Mouse (Mus musculus) adrenal gland, postnatal 4 days (tissue): ENCODE data around the gene Notum. TPM values are rescaled to one million over a fixed set of nuclear protein-coding genes. Genes with fewer than 3 reads are reported as not detected.

Experiments
- DNase-seq, 2 experiments: peaks; one replicate each; pipeline ENCODE4 v3.0.0; 2021 to 2022; ENCODE audit warnings: low spot score in 2 of 2, mixed read lengths in 2 of 2
- long read RNA-seq, 2 experiments: library from polyadenylated mRNA; stranded (forward); transcript quantifications; one replicate each; pipeline ENCODE4 v2.0.0; 2021
- total RNA-seq, 2 experiments: library from RNA; stranded (reverse); gene quantifications; 2 replicates each; pipeline ENCODE4 v1.2.3; 2021

Notum gene
- total RNA-seq = 10 to 100 TPM in 1 of 2 experiments, 1 to 10 TPM in 1; 8.6 to 14.8 TPM
- long read RNA-seq, experiment 1, transcript Notum-202 (11 exons, 2,212 nt) = major isoform, 8 of 21 reads
- long read RNA-seq, experiment 1, partial matches to known transcripts = 2 of 21 reads
- long read RNA-seq, experiment 1, other reads (novel, unspliced or antisense) = 10 of 21 reads
- long read RNA-seq, experiment 2, transcript Notum-202 (11 exons, 2,212 nt) = major isoform, 10 of 34 reads
- long read RNA-seq, experiment 2, partial matches to known transcripts = 2 of 34 reads
- long read RNA-seq, experiment 2, other reads (novel, unspliced or antisense) = 20 of 34 reads

DNA sequence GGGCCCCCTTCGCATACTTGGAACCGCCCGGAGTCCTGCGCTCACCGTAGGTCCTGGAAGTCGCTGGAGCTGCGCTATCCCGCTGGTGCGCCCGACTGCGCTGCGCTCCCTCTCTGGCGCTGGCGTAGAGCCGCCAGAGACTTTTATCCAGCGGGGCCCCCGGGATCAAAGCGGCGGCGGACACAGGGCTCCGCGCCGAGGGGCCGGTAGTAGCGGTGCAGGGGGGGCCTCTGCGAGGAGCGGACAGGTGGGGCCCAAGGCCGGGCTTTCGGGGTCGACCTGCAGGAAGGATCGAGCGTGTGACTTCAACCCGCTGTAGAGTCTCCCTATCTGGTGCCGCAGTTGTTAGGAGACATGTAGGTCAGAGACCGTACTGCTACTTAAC is at the start of gene Notum:
Gene Notum, minus strand, starts transcription at position 100 of the 385 bp plus-strand sequence.
- DNase-seq = no peak

DNA sequence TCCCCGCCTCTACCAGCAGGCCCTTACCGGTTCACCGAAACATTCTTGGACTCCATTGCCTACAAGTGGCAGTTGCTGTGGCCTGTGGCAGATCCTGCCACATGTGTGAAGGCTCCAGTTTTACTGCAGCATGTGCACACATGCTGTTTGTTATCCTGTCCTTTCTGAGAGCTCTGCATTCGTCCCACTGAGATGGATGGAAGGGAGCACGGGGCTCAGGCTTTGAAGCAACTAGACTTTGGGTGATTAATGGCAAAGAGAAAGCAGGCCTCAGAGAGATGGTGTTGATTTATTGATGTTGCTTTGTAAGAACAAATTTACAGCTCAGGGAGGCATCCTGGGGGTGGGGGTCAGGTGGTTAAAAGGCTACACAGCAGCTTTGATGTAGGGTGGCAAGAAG is 49.7 kb upstream of the Notum start:
- no peak for DNase-seq

DNA sequence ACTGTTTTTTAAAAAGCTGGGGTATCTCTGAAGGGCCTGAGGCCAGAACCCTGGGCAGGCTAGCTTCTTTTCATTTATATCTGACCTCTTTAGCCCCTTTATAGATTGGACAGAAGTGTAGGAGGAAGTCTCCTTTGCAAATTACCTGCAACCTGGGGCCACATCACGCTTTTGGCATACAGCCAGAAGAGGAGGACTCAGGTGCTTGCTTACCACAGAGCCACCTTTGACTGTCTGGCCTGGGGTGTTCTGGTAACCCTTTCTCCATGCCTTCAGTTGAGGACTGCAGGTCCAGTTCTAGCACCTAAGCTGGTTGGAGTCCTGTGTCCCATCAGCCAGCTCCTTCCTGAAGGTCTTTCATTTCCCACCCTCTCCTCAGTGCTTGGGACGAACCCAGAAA is 48.6 kb upstream of the Notum start:
- DNase-seq = no peak

DNA sequence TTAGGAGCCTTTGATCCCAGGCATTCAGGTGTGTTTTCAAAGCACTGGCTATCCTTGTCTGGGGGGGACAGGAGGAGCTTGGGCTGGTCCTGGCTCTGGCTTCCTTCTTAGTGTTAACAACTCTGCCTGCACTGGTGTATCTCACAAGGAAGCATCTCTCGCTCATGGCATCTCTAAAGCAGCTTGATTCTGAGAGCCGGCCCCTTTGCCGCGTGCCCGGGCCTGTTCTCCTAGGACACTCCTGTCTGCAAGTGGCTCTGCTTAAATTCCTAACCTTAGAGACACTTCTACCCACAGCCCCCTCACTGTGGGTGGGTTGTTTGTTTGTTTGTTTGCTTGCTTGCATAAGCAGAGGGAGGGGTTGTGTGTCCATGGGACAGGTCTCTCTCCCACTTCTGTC is 47.0 kb upstream of the Notum start:
- DNase-seq = no peak

DNA sequence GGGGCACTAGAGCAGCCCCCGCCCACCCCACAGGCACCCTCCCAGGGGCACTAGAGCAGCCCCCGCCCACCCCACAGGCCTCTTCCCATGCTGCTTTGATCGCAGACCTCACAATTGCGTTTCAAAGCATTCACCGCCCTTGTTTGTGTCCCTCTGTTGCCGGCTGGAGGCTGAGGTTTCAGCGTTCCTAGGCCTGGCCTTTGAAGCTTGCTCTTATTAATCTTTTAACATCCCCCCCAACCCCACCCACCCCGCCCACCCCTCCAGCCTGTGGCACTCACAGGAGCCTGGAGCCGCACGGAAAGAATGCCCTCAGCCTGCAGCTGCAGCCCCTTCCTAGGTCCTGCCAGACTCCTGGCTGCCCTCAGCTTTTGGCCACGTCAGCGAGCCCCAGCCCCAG is 46.2 kb upstream of the Notum start:
- DNase-seq = no peak

DNA sequence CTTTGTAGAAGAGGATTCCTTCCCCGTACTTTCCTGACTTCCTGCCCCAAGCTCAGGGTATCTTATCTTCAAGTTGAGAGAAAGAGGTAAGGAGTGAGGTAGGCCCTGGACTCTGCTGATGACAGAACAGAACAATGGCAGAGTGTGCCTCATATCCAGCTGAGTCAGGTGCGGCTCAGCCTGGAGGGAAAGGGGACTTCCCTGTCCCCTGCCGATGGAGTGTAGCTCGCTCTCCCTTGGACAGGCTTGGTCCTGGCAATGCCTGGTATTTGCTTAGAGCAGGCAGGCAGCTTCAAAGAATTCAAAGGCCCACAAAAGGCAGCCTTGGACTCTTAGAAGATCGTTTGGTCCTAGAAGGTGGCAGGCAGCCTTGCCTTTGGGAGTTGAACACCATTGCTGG is 45.1 kb upstream of the Notum start:
- DNase-seq = no peak

DNA sequence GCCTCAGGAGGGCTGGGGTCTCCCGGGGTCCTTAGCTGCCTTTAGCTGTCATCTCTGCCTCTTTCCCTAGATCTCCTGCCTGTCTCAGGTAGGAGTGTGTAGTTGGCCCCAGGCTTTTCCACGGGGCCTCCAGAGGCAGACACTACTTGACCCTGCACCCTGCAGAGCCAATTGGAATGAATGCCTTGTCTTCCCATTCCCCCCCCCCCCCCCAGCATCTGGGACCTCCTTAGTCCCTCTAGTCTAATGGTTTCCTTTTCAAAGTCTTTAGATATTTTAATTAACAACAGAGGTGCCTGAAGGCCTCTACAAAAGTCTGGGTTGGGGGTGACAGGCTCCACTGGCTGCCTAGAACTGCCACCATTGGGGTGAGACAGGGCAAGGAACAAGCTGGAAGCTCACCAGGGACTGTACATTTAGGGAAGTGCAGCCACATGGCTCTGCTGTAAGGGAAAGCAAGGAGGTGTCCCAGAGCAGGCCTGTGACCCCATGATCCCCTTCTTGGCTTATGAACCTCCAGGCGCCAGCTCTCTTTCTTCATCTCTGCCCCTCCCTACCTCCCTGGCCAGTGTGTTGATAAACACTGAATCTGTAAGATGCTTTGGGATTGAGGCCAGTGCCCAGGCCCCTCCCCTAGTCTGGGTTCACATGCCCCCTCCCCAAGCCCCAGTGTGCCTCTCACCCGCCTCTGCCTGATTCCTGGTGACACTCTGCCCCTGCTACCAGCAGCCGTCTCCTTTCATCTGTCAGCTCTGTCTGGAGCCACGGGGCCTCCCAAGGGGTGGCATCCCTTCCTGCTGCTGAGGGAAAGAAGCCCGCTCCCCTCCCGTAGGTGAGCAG is 43.7 kb upstream of the Notum start:
- no peak for DNase-seq

DNA sequence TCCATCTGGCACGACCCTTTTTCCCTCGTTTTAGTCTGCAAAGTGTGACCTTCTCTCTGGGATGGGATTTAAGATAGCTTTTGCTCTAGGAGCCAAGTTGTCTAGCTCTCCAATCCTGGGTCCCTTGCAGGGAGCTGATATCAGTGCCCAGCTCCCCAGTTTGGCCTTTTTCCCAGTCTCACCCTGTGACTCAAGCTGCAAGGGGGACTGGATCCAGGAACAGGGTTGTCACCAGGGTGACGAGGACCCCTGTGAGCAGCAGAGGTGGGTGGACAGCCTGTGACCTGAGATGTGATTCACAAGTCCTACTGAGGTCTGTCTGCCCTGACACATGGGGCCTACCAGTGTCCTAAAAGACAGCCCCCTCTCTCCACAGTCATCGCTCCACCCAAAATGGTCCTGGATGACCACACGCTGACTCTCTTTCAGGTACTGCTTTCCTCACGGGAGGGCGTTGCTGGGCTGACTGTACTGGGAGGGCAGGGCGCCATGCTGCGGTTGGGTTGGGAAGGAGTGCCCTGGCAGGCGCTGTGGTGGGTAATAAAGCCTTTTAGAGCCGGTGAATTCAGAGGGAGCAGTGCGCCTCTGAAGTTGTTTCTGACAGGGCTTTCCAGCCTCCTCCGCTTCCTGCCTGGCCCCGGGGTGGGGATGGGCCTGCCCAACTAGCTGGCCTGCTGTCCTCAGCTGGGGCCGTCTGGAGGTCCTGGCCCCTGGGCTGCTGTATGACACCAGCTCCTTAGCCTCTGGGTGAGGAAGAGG is 42.9 kb upstream of the Notum start:
- DNase-seq = no peak

DNA sequence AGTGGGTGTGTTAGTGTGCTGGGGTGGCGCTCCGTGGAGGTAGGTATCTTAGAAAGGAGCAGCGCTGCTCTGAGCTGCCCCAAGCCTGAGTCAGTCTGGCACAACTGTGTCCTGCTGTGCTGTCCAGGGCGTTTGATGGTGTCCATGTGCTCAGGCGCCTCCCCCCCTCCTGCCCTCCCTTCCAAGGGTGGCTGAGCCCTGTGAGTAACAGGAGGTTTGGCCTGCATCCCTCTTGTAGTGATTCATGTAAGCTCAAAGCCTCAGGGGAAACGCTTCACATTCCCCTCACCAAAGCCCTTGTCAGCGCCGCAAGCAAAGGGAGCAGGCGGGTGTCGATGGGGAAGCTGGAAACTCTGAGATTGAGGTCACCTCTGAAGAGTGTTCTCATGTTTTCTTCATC is 36.8 kb upstream of the Notum start:
- DNase-seq = no peak

DNA sequence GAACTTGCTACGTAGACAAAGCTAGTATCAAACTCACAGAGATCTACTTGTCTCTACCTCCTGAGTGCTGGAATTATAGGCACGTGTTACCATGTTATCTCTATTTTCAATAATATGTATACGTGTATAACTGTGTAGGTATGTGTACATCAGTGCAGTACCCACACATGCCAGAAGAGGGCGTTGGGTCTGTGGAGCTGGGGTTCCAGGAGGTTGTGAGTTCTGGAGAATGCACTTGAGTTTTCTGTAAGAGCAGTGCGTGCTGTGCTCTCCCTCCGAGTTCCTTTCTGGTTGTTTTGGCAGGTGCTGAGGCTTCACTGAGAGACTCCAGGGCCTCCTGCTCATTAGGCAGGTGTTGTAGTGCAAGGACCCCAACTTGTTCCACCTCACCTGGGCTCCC is 35.6 kb upstream of the Notum start:
- DNase-seq = no peak

DNA sequence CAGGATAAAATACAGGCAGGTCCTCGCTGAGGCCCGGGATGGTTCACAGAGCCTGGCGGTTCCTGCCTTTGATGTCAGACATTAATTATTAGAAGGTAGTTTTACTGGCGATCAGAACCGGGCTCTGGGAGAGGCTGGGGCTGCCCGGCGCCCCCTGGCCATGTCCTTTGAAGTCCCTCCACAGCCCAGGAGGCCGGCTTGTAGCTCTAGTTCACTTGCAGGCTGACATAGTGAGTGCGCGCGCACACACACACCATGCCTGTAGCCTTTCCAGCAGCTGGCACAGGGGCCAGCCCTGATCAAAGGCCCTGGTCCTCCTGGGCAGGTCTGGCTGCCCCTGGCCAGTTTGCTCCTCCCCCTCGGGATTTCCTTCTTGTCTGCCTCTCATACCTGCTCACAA is 34.7 kb upstream of the Notum start:
- no peak for DNase-seq

DNA sequence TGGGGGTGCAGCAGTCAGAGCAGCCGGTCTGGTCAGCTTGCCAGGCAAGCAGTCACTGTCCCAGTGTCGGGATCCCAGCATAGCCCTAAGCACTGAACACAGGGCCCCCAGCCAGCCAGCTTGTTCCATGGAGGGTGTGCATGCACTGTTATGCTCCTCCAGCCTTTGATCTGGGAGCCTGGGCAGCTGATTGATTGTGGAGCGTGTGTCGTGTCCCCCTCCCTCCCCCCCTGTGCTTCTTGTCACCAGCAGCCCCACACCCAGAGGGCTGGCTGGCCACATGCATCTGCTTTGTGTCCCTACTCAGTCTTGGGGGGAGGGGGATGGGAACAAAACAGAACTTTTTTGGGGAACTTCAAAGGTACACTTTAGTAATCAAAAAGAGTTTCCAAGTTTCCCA is 34.2 kb upstream of the Notum start:
- no peak for DNase-seq

DNA sequence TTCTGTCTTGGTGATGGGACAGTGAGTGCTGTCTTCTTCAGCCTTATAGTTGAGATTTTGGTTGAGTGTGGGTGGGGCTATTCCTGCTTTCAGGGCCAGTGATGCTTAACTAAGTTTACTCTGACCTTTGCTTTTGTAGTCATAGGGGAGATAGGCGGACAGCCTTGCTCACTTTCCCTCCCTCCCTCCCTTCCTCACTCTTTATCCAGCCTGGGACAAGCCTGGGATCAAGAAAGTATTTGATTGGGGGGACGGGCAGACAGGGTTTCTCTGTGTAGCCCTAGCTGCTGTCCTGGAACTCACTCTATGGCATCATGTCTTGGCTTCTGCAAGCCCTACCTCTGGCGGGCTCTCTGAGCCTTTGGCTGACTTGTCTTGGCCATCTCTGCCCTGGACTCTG is 32.5 kb upstream of the Notum start:
- DNase-seq = no peak

DNA sequence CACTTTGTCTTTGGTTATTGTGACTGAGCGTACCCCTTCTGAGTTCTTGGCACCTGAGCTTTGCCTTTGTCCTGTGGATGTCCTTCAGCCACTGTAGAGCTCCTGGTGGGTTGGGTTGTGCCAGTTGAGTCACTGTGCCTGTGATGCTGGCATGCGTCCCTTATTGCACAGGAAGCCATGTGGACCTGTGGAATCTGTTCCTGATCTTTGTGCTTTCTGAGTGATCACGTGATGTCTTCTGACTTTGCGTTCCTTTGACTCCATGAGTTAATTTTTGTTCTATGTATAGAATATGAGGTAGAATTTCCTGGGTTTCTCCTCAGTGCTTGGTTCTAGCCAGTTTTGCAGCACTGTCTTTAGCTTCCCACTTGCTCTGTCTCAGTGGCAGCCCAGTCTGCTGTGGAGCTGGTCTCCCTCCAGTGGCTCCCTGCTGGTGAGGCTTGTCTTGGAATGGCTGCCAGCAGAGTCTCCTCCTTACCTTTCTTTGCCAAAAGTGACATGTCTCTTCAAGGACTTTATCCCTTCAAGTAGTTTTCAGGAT is 31.6 kb upstream of the Notum start:
- DNase-seq = no peak

DNA sequence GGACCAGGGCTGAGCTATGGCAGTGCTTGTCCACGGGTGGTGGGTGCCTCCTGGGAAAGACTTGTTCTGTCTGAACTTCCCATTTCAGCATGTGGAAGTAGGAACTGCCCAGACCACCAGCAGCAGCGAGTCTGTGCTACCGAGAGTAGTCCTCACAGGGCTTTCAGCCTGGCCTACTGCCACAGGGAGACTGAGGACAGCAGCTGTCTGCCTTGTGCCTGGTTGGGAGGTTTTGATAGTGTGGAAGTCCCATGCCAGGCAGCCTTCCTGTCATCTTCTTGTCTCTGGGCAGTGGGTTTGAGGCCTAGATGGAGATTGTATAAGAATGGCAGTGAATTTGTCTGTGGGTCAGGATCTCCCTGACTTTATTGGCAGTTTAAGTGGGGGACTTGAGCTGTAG is 28.4 kb upstream of the Notum start:
- no peak for DNase-seq

DNA sequence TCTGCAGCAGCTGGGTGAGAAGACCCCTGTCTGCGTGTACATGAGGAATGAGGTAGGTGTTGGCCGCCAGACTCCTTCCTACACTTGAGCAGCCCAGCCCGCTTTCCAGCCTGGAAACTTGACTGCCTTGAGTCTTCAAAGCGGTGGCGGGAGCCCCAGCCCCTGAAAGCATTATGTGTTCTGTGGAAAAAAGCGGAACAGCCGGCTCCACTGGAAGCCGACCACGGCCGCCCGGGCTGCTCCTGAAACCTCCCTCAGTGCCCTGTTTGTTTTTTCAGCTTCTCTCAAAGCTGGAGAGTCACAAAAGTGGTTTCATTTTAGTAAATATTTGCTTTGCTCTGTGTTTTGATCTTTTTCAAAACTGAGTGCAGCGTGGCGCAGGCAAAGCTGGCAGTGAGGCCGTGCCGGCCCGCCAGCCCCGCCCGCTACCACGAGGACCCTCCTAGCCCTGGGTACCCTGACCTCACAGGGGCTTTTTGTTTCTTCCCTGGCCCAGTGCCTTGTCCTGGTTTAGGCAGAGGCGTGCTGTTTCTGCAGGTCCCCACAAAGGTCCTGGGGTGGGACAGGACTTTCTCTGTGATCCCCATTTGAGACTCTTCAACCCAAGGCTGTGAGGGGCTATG is 25.8 kb upstream of the Notum start:
- DNase-seq = no peak

DNA sequence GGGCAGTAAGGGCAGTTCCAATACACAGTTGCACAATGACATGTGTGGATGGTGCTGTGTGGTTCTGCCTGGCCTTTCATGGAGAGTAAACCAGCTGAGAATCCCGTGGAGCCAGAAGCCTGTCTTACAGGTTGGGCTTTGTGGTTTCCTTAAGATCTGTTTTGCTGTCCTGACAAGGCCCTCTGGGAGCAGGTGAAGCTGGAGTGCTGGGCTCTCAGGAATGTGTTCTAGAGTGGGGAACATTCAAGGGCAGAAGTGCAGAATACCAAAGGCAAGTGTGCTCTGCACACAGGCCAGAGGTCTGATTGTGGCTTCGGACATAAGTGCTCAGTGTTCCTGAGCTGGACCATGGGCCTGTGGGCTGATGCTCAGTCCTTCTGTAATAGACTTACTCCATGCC is 23.7 kb upstream of the Notum start:
- no peak for DNase-seq

DNA sequence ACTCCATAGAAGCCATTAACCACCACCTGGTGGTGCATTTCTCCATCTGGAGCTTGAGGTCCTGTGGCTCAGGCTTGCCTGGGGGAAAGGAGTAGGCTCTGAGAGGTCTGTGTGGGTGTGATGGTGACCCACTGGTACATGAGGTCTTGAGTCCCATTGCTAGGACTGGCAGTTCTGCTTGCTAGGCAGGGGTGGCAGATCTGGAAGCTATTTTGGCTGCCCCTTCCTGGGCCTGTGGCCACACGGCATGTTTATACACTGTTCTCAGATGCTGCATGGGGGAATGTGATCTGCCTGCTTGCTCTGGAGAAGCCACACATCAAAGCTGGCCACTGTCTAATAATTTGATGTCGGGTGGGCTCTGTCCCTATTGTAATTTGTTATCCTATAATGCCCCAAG is 23.1 kb upstream of the Notum start:
- no peak for DNase-seq

DNA sequence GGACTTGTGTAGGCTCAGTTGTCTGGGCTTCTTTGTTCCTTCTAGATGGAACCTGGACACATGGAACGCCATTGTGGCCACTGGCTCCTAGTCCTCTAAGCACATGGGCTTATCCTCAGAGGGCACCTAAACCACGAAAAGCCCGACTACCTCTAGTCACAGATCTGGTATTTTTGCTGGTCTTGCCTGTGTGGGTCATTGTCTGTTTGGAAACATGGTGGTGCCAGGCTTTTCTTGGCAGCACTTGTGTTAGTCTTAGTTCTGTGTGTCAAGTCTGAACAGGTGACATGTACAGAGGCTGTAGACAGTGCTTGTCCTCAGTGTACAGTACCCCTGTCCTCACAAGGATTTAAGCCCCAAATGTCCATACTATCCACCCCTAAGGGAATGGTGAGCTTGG is 22.6 kb upstream of the Notum start:
- no peak for DNase-seq

DNA sequence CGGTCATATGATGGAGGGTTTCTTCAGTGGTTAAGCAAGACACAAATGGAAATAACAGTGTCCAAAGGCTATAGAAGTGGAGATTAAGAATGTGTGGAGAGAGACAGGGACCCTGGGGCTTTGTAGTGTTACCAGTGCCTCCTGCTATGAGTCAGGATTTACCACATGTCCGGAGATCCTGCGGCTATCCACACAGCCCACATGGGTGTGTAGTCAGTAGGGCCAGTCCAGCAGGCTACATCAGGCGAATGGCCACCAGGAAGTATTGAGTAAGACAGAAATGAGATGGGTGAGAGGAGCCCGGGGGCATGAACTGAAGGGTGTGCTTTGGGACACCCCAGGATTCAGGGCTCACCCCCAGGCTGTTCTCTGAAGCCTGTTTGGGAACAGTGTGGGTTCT is 21.7 kb upstream of the Notum start:
- no peak for DNase-seq

DNA sequence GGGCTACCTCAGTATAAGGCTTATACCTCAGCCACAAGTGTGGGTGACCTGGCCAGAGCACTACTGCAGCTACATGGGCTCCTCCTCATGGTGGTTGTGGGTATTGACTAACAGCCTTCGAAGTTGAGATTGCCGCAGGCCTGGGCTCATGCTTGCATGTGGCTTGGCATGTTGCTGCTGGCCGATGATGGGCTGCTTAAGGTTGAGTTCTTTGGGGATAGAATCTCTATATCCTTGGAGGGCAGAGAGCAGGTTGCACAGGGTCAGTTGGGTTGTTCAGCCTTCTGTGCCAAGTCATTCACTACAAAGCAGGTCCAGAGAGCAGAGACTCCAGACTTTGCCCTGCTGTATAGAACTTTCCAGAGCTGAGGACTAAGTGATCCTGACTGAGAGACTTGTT is 18.9 kb upstream of the Notum start:
- no peak for DNase-seq
